Comparison of ENCODE assay signal across 1 mouse cellular context in the genomic region with DNA sequence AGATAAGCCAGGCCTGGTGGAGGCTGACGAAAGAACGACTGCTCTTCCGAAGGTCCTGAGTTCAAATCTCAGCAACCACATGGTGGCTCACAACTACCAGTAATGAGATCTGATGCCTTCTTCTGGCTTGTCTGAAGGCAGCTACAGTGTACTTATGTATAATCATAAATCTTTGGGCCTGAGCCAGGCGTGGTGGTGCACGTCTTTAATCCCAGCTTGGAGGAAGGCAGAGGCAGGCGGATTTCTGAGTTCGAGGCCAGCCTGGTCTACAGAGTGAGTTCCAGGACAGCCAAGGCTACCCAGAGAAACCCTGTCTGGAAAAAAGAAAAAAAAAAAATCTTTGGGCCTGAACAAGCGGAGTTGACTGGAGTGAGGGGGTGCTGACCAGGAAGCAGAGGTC. TPM values are rescaled to one million over a fixed set of nuclear protein-coding genes. Genes with fewer than 3 reads are reported as not detected.
"Had no signal": no experiment of that assay in that cellular context is flagged by ENCODE, and none has a peak within 500 bp of the region (broad histone marks: within the 10 kb centered on the region; RNA-seq: fewer than 3 reads in every experiment).

No protein-coding gene starts in this region.

RNA-seq across cellular contexts. Expression of a gene that starts 4.5 kb away (rescaled TPM):
- polyA plus RNA-seq: macrophage had no signal
